Mouse (Mus musculus): ENCODE measurements around the gene Gm17622.

- TF ChIP-seq POLR2A (IDR thresholded peaks at IDR 0.05; ENCODE audit: insufficient read depth, low read length) (no peak), EP300 (IDR thresholded peaks at IDR 0.05; ENCODE audit: insufficient read depth, low read depth, low read length) (no peak), CTCF (IDR thresholded peaks at IDR 0.05; ENCODE audit: low read depth, low read length) (no peak)
Measured at GRCm38 (mm10) chr13:96496630-96497029, 6.1 kb downstream of the Gm17622 start.

Data from ES-Bruce4 (cell line).